Mouse (Mus musculus) heart, postnatal 0 days (tissue): ENCODE measurements around the gene Mbd3. TPM values are rescaled to one million over a fixed set of nuclear protein-coding genes. Genes with fewer than 3 reads are reported as not detected.

Experiments
- ATAC-seq: fragments of 200-750 bp; cut with Nextera tagmentation; 2 replicates; pipeline ENCODE4 v1.8.0; 2017; ENCODE audit warnings: low read depth, moderate number of reproducible peaks, moderate library complexity; ENCODE audit not compliant: insufficient read depth
- DNase-seq: peaks from one replicate; pipeline ENCODE4 v3.0.0-alpha.2; 2016; ENCODE audit warnings: low spot score
- H3K27ac ChIP-seq: fragments of 300-500 bp; sonication (generic); 2 replicates; pipeline ENCODE4 v1.5.1; 2014; ENCODE audit warnings: low read depth, mild to moderate bottlenecking
- H3K27me3 ChIP-seq: fragments of 300-500 bp; sonication (generic); 2 replicates; pipeline ENCODE4 v1.6.1; 2014; ENCODE audit warnings: low read length, mixed read lengths; ENCODE audit not compliant: control insufficient read depth, insufficient read depth
- H3K36me3 ChIP-seq: fragments of 300-500 bp; sonication (generic); replicated peaks from 2 replicates; pipeline ENCODE4 v1.6.1; 2014; ENCODE audit warnings: low read length, mixed read lengths; ENCODE audit not compliant: control insufficient read depth, insufficient read depth
- H3K4me1 ChIP-seq: fragments of 300-500 bp; sonication (generic); 2 replicates; pipeline ENCODE4 v1.6.1; 2014; ENCODE audit warnings: antibody characterized with exemption; ENCODE audit not compliant: control insufficient read depth, insufficient read depth
- H3K4me2 ChIP-seq: fragments of 300-500 bp; sonication (generic); 2 replicates; pipeline ENCODE4 v1.6.1; 2014; ENCODE audit warnings: low read depth, mild to moderate bottlenecking, low read length, moderate library complexity
- H3K4me3 ChIP-seq: fragments of 300-500 bp; sonication (generic); 2 replicates; pipeline ENCODE4 v1.5.1; 2014; ENCODE audit warnings: low read depth, low read length
- H3K9ac ChIP-seq: fragments of 300-500 bp; sonication (generic); replicated peaks from 2 replicates; pipeline ENCODE4 v1.6.1; 2014; ENCODE audit warnings: low read depth, low read length, mixed read lengths
- H3K9me3 ChIP-seq: fragments of 300-500 bp; sonication (generic); replicated peaks from 2 replicates; pipeline ENCODE4 v1.6.1; 2016; ENCODE audit warnings: low read length; ENCODE audit not compliant: control insufficient read depth
- CTCF ChIP-seq: IDR thresholded peaks from 2 replicates; pipeline ENCODE4 v1.5.1; 2016; ENCODE audit warnings: antibody characterized with exemption, control low read depth, low read depth
- EP300 ChIP-seq: IDR thresholded peaks from 2 replicates; pipeline ENCODE4 v1.6.1; 2016; ENCODE audit warnings: antibody characterized with exemption, low read depth
- WGBS: fragments of 180-500 bp; shearing (Covaris S2); extraction: QIAGEN DNeasy Blood & Tissue Kit; methylation state at CpG from one replicate; pipeline ENCODE4 v1.1.7; 2014; 5-methylcytosine and 5-hydroxymethylcytosine counted together
- polyA plus RNA-seq: library from polyadenylated mRNA; unstranded; fragments of >200 nt; fragmentation: Nextera tagmentation; extraction: Ambion mirVana; gene quantifications from 2 replicates; pipeline ENCODE4 v1.2.1, GENCODE M21; 2015
- total RNA-seq: library from RNA; depleted of rRNA; stranded (reverse); fragments of >200 nt; gene quantifications from 2 replicates; pipeline ENCODE4 v1.2.3, GENCODE M21; 2014; ENCODE audit warnings: low replicate concordance

Gene Mbd3
- total and polyA plus RNA-seq, 2 experiments from 2014 or later, result 35.3 to 75.6 TPM

DNA sequence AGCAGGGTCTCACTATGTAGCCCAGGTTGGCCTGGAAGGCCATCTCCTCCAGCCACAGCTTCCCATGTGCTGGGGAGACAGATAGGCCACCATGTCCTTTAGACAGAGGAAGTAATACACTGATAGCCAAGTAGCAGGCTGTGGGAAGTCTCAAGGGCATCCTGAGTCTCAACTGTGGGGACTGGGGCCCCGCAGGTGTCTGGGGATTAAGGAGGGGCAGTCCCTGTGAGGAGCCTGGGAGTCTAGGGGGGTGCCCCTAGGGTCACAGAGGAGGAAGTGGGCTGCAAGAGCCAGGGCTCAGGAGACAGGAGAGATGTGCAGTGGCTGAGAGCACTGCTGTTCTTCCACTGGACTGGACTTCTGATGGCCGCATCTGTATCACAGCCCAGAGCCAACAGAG is 43.6 kb upstream of the Mbd3 start:
- H3K27me3 ChIP-seq, result 0 out of 2 replicates have a peak, but pooled peaks cover 4% of the 10 kb centered on the region
- H3K4me1 ChIP-seq, result no peaks in the 10 kb centered on the region
- H3K27ac ChIP-seq, result no peak overlapping the region
- H3K4me2 ChIP-seq, result no peak overlapping the region
- ATAC-seq, result no peak
- no peak overlapping the region for H3K9ac ChIP-seq
- H3K36me3 ChIP-seq, result no peaks in the 10 kb centered on the region
- H3K9me3 ChIP-seq, result no peaks in the 10 kb centered on the region
- WGBS, result 39% methylated on average over 2 of the region's 2 CpGs
- TF ChIP-seq EP300 (no peak), CTCF (no peak)
- DNase-seq, result no peak
- no peak overlapping the region for H3K4me3 ChIP-seq

DNA sequence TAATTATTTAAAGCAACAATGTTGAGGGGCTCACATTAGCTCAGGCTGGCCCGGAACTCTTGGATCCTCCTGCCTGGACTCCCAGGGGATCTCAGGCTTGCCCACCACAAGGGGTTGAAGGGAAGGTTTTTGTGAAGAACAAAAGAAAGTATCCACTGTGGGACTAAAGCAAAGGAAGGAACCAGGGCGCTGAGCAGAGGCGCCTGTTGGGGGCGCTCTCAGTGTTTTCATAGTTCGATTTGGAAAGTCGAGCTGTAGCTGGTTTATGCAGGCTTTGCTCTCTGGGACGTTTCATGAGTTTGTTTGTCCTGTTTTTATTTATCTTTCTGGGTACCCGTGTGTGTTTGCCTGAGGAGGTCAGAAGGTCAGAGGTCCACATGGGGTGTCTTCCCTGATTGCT is 42.2 kb upstream of the Mbd3 start:
- no peak for DNase-seq
- Histone ChIP-seq H3K4me2 (no peak overlapping the region), H3K9ac (no peak overlapping the region), H3K36me3 (no peaks in the 10 kb centered on the region), H3K27me3 (no peaks in the 10 kb centered on the region), H3K4me3 (no peak overlapping the region), H3K27ac (no peak overlapping the region), H3K4me1 (no peaks in the 10 kb centered on the region), H3K9me3 (no peaks in the 10 kb centered on the region)
- 65% methylated on average over 8 of the region's 8 CpGs for WGBS
- TF ChIP-seq CTCF (no peak), EP300 (no peak)
- no peak for ATAC-seq

- TF ChIP-seq EP300 (no peak), CTCF (no peak)
- H3K27me3 ChIP-seq, result no peaks in the 10 kb centered on the region
- no peaks in the 10 kb centered on the region for H3K4me1 ChIP-seq
- ATAC-seq (no peak), DNase-seq (no peak)
- no peak overlapping the region for H3K27ac ChIP-seq
- no peak overlapping the region for H3K9ac ChIP-seq
- no peak overlapping the region for H3K4me2 ChIP-seq
- H3K9me3 ChIP-seq, result no peaks in the 10 kb centered on the region
- H3K4me3 ChIP-seq, result no peak overlapping the region
- no peaks in the 10 kb centered on the region for H3K36me3 ChIP-seq
These were observed 40.7 kb upstream of the Mbd3 start for GRCm38 (mm10) chr10:80440031-80440430.

DNA sequence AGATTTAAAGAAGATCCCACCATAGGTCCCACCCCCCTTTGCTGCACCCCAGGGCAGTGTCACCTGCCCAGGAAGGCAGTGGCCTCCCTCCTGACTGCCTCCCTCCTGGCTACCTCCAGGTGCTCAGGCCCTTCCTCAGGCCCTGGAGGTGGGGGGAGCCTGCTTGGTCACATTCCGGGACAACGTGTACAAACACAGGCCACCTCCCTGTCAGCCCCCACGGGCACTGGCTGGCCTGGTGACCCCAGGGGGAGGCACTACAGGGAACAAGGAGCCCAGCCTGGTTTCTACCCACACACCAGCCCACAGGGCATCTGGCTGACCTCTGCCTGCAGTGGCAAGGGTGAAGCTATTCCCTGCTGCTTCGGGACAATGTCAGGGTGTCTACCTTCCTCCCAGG is 38.6 kb upstream of the Mbd3 start:
- TF ChIP-seq EP300, result no peak
- TF ChIP-seq CTCF, result no peak
- H3K4me1 ChIP-seq, result no peaks in the 10 kb centered on the region
- no peak overlapping the region for H3K27ac ChIP-seq
- ATAC-seq (no peak), DNase-seq (no peak)
- no peak overlapping the region for H3K4me3 ChIP-seq
- no peaks in the 10 kb centered on the region for H3K36me3 ChIP-seq
- no peak overlapping the region for H3K4me2 ChIP-seq
- H3K9ac ChIP-seq, result no peak overlapping the region
- H3K9me3 ChIP-seq, result no peaks in the 10 kb centered on the region
- WGBS, result 59% methylated on average over 4 of the region's 4 CpGs
- H3K27me3 ChIP-seq, result no peaks in the 10 kb centered on the region

DNA sequence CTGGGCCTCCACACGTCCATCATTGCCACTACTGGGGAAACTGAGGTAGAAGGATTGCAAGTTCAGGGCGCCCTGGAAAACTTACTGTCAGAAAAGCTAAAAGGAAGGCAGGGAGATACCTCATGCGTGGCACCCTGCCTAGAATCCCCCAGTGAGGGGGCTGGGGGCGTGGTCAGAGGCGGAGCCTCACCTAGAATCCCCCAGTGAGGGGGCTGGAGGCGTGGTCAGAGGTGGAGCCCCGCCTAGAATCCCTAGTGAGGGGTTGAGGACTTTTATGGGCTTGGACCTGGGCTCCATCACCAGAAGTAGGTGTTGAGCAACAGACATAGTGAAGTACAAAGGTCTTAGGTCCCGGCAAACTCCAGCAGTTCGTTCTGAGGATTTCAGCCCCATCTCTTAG is 36.9 kb upstream of the Mbd3 start:
- Histone ChIP-seq H3K36me3 (no peaks in the 10 kb centered on the region), H3K9ac (no peak overlapping the region; the same call in 1 of the 2 replicates), H3K27ac (no peak overlapping the region), H3K4me2 (no peak overlapping the region), H3K9me3 (no peaks in the 10 kb centered on the region), H3K4me3 (no peak overlapping the region), H3K27me3 (no peaks in the 10 kb centered on the region), H3K4me1 (peaks cover 4% of the 10 kb centered on the region)
- TF ChIP-seq CTCF, result no peak
- no peak for TF ChIP-seq EP300
- ATAC-seq (no peak), DNase-seq (no peak)
- WGBS, result 10% methylated on average over 9 of the region's 9 CpGs

DNA sequence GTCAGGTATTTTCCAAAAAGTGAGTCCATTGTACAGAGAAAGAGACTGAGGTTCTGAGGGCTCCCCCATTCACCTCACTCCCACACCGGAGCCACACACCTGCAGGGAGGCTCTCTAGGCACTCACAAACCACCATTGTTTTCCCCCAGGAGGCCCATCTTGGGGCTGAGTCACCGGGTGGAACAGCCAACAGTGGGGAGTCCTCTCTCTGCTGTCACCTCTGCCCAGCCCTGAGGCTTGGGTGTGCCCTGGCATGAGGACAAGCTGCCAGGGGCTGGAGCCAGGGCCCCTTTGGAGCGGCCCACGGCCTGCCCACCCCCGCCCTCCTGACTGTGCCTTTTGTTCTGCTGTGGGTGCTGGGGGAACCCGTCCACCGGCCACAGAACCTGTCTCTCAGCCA is 36.4 kb upstream of the Mbd3 start:
- 0 out of 2 replicates have a peak, but pooled peaks cover under 1% of the 10 kb centered on the region for H3K36me3 ChIP-seq
- no peak overlapping the region for H3K4me3 ChIP-seq
- peaks cover 4% of the 10 kb centered on the region for H3K4me1 ChIP-seq
- no peak for TF ChIP-seq CTCF
- no peak for TF ChIP-seq EP300
- H3K27ac ChIP-seq, result no peak overlapping the region
- no peaks in the 10 kb centered on the region for H3K27me3 ChIP-seq
- no peak overlapping the region for H3K9ac ChIP-seq
- ATAC-seq, result no peak
- DNase-seq, result no peak
- H3K4me2 ChIP-seq, result no peak overlapping the region
- WGBS, result 35% methylated on average over 7 of the region's 7 CpGs
- H3K9me3 ChIP-seq, result no peaks in the 10 kb centered on the region
